Mouse (Mus musculus): ENCODE measurements at regions not wholly inside any gene's neighbourhood (a gene's known extent, or its start where the extent isn't known, plus 50 kb on each side); places are given as distances from the start of the nearest gene placed in this dataset.
"Not testable (repeated sequence)": the region's sequence is repeated elsewhere in the genome, so short reads cannot be mapped to it uniquely, and the experiment has no call there.

DNA sequence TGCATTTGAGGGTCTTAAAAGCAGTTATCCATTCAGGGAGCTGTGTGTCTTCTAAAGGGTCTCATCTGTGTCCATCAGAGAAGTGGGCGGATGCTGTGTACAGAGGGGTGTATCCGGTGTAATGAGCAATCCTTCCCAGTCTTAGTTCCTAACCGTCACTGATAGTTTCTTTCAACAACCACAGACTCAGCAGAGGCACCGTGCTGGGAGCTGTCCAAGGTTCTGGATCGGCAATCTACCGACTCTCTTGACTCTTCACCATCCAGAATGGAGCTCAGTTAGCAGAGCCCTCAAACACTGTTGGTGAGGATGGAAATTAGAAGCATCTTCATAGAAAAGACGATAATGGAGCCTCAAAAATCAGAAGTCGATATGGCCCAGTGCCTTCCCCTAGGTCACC, 293.1 kb downstream of the Ajap1 start:
- Histone ChIP-seq H3K27me3 (peaks cover 92% of the 10 kb centered on the region), H3K4me1 (replicated peaks) (peaks cover 18% of the 10 kb centered on the region), H3K4me2 (replicated peaks) (no peak overlapping the region), H3K9ac (replicated peaks) (no peak overlapping the region), H3K9me3 (no peaks in the 10 kb centered on the region), H3K36me3 (no peaks in the 10 kb centered on the region), H3K4me3 (replicated peaks) (no peak overlapping the region), H3K27ac (no peak overlapping the region)
- 11% methylated on average over 8 of the region's 8 CpGs for WGBS
- ATAC-seq: no peak

DNA sequence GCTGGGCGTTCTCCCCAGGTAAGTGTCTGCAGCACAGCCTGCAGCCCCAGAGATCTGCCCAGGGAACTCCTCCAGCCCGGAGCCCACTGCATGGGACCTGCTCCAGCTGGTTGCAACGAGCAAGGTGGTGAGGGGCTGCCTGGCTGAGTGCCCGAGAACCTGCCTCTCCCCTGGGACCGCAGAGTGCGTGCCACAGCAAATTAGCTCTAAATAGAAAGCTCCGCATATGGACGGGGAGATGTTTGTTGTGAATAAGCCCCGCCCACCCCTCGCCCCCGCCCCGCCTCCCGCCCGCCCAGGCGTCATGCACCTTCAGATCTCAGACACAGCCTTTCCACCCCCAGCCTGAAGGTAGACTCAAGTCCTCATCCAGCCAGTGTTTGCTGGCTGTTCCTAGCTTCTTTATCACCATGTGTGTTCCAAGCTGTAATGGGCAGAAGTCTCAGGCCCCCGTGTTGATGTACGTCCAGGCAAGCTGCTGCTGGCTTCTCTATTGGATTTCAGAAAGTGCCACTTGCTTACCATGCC, 294.0 kb downstream of the Ajap1 start:
- Histone ChIP-seq H3K27ac (no peak overlapping the region), H3K4me2 (replicated peaks) (peak overlapping the region; percentile 55), H3K4me3 (replicated peaks) (peak overlapping the region; percentile 26), H3K9ac (replicated peaks) (peak overlapping the region; percentile 51), H3K36me3 (no peaks in the 10 kb centered on the region), H3K4me1 (replicated peaks) (peaks cover 18% of the 10 kb centered on the region), H3K9me3 (no peaks in the 10 kb centered on the region), H3K27me3 (peaks cover 87% of the 10 kb centered on the region)
- WGBS: 0% methylated on average over 17 of the region's 17 CpGs
- ATAC-seq: peak; percentile 81

DNA sequence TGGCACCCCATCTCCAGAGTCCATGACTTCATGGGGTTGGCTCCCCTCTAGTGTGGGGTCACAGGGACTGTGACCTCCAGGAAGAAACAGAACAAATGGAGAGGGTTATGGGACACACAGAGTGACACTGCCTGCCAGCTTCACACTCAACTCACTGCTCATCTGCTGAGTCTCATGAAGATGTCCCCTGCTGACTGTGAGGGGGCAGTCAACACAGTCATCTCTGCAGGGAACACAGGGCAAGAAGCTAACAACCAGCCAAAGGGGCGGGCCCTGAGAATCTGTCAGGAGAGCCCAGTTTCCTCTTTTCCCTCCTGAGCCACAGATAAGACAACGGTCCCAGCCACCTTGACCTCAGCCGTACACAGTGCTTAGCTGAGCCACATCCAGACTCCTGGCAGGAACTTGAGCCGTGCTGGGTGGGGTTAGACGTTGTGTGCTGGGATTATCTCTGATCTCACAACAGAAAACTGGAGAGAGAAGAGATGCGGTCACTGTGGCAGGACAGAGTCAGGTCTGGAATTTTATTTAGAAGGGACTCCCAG, 294.6 kb downstream of the Ajap1 start:
- H3K4me1 ChIP-seq (replicated peaks): peaks cover 18% of the 10 kb centered on the region
- no peaks in the 10 kb centered on the region for H3K36me3 ChIP-seq
- 0% methylated on average over 6 of the region's 6 CpGs for WGBS
- H3K9ac ChIP-seq (replicated peaks): peak overlapping the region; percentile 51
- H3K27me3 ChIP-seq: peaks cover 87% of the 10 kb centered on the region
- H3K4me2 ChIP-seq (replicated peaks): peak overlapping the region; percentile 55
- H3K9me3 ChIP-seq: no peaks in the 10 kb centered on the region
- peak; percentile 72 for ATAC-seq
- peak overlapping the region; percentile 26 for H3K4me3 ChIP-seq (replicated peaks)
- no peak overlapping the region for H3K27ac ChIP-seq

DNA sequence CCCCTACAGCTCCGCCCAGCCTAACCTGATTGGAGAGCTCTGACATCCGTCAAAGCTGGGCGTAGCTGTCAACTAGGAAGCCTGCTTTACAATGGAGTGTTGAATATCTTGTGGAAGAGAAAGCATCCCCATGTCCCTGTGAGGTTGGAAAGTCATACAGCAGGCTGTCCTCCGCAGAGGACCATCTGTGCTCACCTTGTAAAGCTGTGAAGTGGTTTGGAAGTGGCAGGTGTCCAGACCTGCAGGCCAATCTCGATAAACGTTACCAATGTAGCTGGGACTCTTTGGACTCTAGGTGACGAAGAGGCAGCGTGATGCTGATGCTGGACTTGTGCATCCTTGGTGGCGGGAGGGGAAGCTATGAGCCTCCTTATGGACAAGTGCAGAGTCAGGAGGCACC, 305.1 kb downstream of the Ajap1 start:
- 0 out of 2 replicates have a peak, but pooled peaks cover 3% of the 10 kb centered on the region for H3K4me1 ChIP-seq (replicated peaks)
- no peak overlapping the region for H3K4me2 ChIP-seq (replicated peaks)
- no peak overlapping the region for H3K4me3 ChIP-seq (replicated peaks)
- no peak overlapping the region for H3K27ac ChIP-seq
- no peak for ATAC-seq
- WGBS: 90% methylated on average over 9 of the region's 9 CpGs
- peaks cover 15% of the 10 kb centered on the region; the same call in 1 of the 2 replicates for H3K27me3 ChIP-seq
- H3K9ac ChIP-seq (replicated peaks): no peak overlapping the region
- H3K9me3 ChIP-seq: peaks cover 4% of the 10 kb centered on the region; the same call in 1 of the 2 replicates
- H3K36me3 ChIP-seq: no peaks in the 10 kb centered on the region

DNA sequence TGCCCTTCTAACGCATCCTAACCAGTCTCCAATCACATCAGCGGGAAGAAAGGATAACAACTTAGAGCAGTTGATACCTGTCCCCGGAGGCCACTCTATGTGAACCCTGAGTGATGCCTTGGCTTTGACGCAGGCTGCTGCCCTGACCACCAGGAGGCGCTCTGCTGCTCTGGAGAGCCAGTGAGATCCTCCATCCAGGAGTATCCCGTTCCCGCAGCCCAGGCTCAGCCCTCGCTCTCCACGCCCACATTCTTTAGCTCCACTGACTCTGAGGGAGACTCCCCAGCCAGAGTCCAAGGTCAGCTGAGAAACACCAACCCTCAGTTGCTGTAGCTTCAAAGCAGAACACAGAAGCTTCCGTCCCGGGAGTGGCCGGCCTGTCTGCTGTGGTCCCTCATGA, 307.0 kb downstream of the Ajap1 start:
- Histone ChIP-seq H3K4me1 (replicated peaks) (0 out of 2 replicates have a peak, but pooled peaks cover 3% of the 10 kb centered on the region), H3K27ac (no peak overlapping the region), H3K36me3 (no peaks in the 10 kb centered on the region), H3K27me3 (no peaks in the 10 kb centered on the region), H3K4me3 (replicated peaks) (no peak overlapping the region), H3K9me3 (peaks cover 5% of the 10 kb centered on the region; the same call in 1 of the 2 replicates), H3K9ac (replicated peaks) (no peak overlapping the region), H3K4me2 (replicated peaks) (no peak overlapping the region)
- WGBS: 9% methylated on average over 12 of the region's 12 CpGs
- ATAC-seq: peak; percentile 20; the same call in 1 of the 2 replicates

DNA sequence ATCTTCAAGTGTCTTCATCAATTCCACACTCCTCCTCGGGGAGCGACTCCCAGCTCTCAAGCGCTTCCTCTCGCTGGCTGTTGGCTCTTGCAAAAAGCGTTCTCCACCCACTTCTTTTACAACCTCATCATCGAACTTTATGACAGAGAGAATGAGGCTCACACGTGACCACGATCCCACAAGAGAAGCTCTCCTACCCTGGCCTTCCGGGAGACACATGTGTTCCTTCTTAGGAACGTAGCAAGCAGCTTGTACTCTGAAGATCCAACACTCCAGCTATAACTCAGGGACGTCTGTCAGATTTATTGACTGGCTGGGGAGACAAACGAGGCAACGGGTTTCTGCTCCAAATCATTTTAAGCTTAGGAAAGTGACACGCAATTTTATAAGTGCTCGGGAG, 307.5 kb downstream of the Ajap1 start:
- peaks cover 5% of the 10 kb centered on the region; the same call in 1 of the 2 replicates for H3K9me3 ChIP-seq
- no peak overlapping the region for H3K9ac ChIP-seq (replicated peaks)
- H3K27ac ChIP-seq: no peak overlapping the region
- no peaks in the 10 kb centered on the region for H3K36me3 ChIP-seq
- ATAC-seq: no peak
- H3K4me2 ChIP-seq (replicated peaks): no peak overlapping the region
- WGBS: 87% methylated on average over 15 of the region's 15 CpGs
- H3K27me3 ChIP-seq: no peaks in the 10 kb centered on the region
- no peak overlapping the region for H3K4me3 ChIP-seq (replicated peaks)
- 0 out of 2 replicates have a peak, but pooled peaks cover 3% of the 10 kb centered on the region for H3K4me1 ChIP-seq (replicated peaks)

DNA sequence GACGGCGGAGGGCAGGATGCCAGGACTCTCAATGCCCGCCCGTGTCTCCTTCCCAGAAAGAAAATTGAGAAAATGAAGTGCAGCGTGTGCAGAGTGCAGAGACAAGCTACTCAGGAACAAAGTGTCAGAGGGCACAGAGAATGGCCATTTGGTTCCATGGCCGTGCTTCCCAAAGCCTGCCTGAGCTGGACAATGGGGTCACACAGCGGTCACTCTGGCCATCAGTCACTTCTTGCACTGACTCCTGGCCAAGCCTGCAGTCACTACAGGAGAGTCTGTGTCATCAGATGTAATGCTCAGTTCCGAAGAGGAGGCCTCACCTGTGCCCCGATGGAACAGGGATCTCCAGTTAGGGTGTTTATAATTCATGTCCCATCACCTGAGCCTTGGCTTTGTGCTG, 312.6 kb downstream of the Ajap1 start:
- 0 out of 2 replicates have a peak, but pooled peaks cover 3% of the 10 kb centered on the region for H3K27me3 ChIP-seq
- no peak for ATAC-seq
- WGBS: 88% methylated on average over 9 of the region's 9 CpGs
- no peak overlapping the region for H3K4me3 ChIP-seq (replicated peaks)
- no peak overlapping the region for H3K9ac ChIP-seq (replicated peaks)
- no peak overlapping the region for H3K27ac ChIP-seq
- H3K9me3 ChIP-seq: peaks cover 5% of the 10 kb centered on the region; the same call in 1 of the 2 replicates
- no peaks in the 10 kb centered on the region for H3K36me3 ChIP-seq
- H3K4me1 ChIP-seq (replicated peaks): no peaks in the 10 kb centered on the region
- H3K4me2 ChIP-seq (replicated peaks): no peak overlapping the region

DNA sequence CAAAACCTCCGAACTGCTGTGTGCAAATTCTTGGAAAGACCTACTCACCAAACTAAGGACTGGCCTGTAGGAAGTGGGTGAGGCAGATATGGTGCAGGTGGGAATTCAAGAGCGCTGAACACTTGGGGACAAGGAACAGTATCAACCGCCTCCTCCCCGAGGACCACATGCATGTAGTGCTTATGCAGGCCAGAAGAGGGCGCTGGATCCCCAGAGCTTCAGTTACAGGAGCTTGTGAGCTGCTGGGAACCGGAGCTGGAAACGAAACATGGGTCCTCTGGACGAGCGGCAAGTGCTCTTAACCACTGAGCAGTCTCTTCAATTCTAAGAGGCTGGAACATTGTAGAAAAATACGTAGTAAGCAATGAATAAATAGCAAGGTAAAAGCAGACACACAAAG, 317.8 kb downstream of the Ajap1 start:
- H3K4me1 ChIP-seq (replicated peaks): no peaks in the 10 kb centered on the region
- 0 out of 2 replicates have a peak, but pooled peaks cover 3% of the 10 kb centered on the region for H3K27me3 ChIP-seq
- no peaks in the 10 kb centered on the region; the same call in 1 of the 2 replicates for H3K9me3 ChIP-seq
- no peaks in the 10 kb centered on the region for H3K36me3 ChIP-seq
- H3K4me2 ChIP-seq (replicated peaks): no peak overlapping the region
- no peak overlapping the region for H3K27ac ChIP-seq
- no peak overlapping the region for H3K9ac ChIP-seq (replicated peaks)
- H3K4me3 ChIP-seq (replicated peaks): no peak overlapping the region
- WGBS: 86% methylated on average over 10 of the region's 10 CpGs
- no peak for ATAC-seq

DNA sequence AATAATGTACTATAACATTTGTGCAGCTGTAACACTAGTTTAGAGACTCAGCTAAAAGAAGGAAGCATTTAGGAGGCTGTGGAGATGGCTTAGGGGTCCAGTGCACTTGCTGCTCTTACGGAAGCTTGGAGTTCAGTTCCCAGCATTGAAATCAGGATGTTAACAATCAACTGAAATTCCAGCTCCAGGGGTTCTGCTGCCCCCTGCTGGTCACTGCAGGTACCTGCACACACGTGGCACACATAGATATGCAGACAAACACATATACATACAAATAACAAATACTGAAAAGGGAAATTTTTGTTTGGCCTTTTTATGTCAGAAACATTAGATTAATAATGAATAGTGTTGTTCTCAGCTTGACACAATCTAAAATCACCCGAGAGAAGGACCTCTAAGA, 322.5 kb downstream of the Ajap1 start:
- no peaks in the 10 kb centered on the region for H3K36me3 ChIP-seq

DNA sequence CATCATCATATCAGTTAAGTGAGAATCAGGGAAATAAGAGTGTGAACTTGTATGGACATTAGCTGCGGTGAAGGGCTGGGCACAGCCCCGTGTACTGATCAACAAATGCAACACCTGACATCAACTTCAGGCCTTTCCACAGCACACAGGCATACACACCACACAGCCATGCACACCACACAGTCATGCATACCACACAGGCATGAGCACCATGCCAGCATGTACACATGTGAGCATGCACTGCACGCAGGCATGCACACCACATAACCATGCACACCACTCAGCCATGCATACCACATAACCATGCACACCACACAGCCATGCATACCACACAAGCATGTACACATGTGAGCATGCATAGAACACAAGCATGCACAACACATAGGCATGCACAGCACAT, 325.0 kb downstream of the Ajap1 start:
- no peaks in the 10 kb centered on the region; the same call in 1 of the 2 replicates for H3K9me3 ChIP-seq
- H3K36me3 ChIP-seq: no peaks in the 10 kb centered on the region
- no peak overlapping the region for H3K4me2 ChIP-seq (replicated peaks)
- H3K4me1 ChIP-seq (replicated peaks): no peaks in the 10 kb centered on the region
- 94% methylated on average over 3 of the region's 3 CpGs for WGBS
- no peak overlapping the region for H3K27ac ChIP-seq
- H3K9ac ChIP-seq (replicated peaks): no peak overlapping the region
- peak; percentile 55; the same call in 1 of the 2 replicates for ATAC-seq
- H3K27me3 ChIP-seq: no peaks in the 10 kb centered on the region
- H3K4me3 ChIP-seq (replicated peaks): no peak overlapping the region

More for the DNA sequence above, 322.5 kb downstream of the Ajap1 start:
- no peak for ATAC-seq
- WGBS: 90% methylated on average over 3 of the region's 3 CpGs
- H3K4me1 ChIP-seq (replicated peaks): no peaks in the 10 kb centered on the region
- no peak overlapping the region for H3K27ac ChIP-seq
- no peaks in the 10 kb centered on the region; the same call in 1 of the 2 replicates for H3K9me3 ChIP-seq
- H3K27me3 ChIP-seq: no peaks in the 10 kb centered on the region
- H3K9ac ChIP-seq (replicated peaks): no peak overlapping the region
- no peak overlapping the region for H3K4me3 ChIP-seq (replicated peaks)
- H3K4me2 ChIP-seq (replicated peaks): no peak overlapping the region

DNA sequence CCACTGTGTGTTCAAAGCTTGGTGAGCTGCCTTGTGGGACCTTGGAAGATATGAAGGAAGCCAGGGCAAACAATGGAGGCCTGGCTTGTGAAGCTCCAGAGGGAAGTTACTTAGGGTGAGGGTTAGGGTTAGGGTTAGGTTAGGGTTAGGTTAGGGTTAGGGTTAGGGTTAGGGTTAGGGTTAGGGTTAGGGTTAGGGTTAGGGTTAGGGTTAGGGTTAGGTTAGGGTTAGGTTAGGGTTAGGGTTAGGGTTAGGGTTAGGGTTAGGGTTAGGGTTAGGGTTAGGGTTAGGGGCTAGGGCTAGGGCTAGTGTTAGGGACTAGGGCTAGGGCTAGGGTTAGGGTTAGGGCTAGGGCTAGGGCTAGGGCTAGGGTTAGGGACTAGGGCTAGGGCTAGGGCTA, 329.7 kb downstream of the Ajap1 start:
- ATAC-seq; H3K4me2 ChIP-seq (replicated peaks); H3K4me3 ChIP-seq (replicated peaks); H3K9me3 ChIP-seq; H3K4me1 ChIP-seq (replicated peaks); H3K36me3 ChIP-seq; H3K27ac ChIP-seq; H3K27me3 ChIP-seq; H3K9ac ChIP-seq (replicated peaks): not testable (repeated sequence)

DNA sequence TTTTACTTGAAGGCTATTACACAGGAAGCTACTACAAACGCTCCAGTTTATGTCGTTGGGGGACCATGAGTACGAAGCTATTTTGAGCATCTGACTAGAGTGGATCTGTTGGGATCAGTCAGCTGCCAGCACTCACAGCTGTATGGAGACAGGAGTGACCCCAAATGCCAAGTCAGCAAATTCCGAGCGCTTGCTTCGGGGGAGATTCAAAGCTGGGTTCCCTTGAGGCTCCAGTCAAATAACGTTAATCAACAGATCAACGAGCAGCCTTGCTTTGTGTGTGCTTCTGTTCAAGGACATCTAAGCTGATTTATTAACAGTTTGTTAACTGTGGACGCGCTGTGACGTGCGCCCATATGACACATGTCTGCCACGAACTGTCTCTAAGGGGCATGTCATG, 349.5 kb downstream of the Ajap1 start:
- Histone ChIP-seq H3K4me3 (replicated peaks) (no peak overlapping the region), H3K27me3 (no peaks in the 10 kb centered on the region), H3K4me2 (replicated peaks) (no peak overlapping the region), H3K9ac (replicated peaks) (no peak overlapping the region), H3K36me3 (no peaks in the 10 kb centered on the region), H3K9me3 (no peaks in the 10 kb centered on the region), H3K4me1 (replicated peaks) (no peaks in the 10 kb centered on the region), H3K27ac (no peak overlapping the region)
- no peak for ATAC-seq
- WGBS: 75% methylated on average over 13 of the region's 13 CpGs

DNA sequence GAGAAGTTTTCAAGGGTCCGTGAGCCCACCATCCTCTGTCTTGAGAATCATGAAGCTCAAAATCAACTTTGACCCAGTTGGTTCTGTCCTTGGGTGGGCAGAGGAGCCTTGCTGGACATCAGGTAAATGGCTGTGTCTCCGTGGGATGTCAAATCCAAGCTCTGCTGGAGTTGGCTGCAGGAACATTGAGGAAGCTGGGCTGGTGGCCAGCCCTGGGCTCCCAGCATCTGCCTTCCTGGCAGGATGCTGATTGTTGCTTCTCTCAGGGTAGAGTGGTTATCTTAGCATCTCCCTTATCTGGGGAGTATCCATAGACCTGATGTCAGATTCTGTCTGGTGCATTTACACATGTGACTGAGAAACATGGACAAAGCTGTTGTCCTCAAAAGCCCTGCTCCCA, 353.3 kb downstream of the Ajap1 start:
- ATAC-seq: no peak
- no peaks in the 10 kb centered on the region for H3K36me3 ChIP-seq

More for the DNA sequence above, 353.3 kb downstream of the Ajap1 start:
- no peaks in the 10 kb centered on the region for H3K27me3 ChIP-seq
- H3K9ac ChIP-seq (replicated peaks): no peak overlapping the region
- H3K4me2 ChIP-seq (replicated peaks): no peak overlapping the region
- no peak overlapping the region for H3K27ac ChIP-seq
- H3K4me1 ChIP-seq (replicated peaks): no peaks in the 10 kb centered on the region
- 88% methylated on average over 2 of the region's 2 CpGs for WGBS
- H3K9me3 ChIP-seq: no peaks in the 10 kb centered on the region
- no peak overlapping the region for H3K4me3 ChIP-seq (replicated peaks)
